Comparison of ENCODE assay signal across 19 mouse cellular contexts in genomic region chrX:43317801-43318520, GRCm38 (mm10).
DNase-seq lines count a peak whose midpoint lies in the region; ATAC-seq lines count a peak whose summit lies in the region.
"Had no signal": no experiment of that assay in that cellular context is flagged by ENCODE, and none has a peak within 500 bp of the region (broad histone marks: within the 10 kb centered on the region; RNA-seq: fewer than 3 reads in every experiment).

No protein-coding gene starts in this region.

- no peaks in the 10 kb centered on the region for H3K27me3 ChIP-seq in forebrain, embryonic 14.5 days (replicated peaks; ENCODE audit: control insufficient read depth, insufficient read depth, low read length)
- H3K27me3 ChIP-seq in forebrain, embryonic 12.5 days, result no peaks in the 10 kb centered on the region
- H3K27me3 ChIP-seq: embryonic facial prominence, embryonic 15.5 days; heart, embryonic 15.5 days; liver, embryonic 13.5 days; stomach, embryonic 15.5 days had no signal

- H3K9ac ChIP-seq in forebrain, embryonic 14.5 days (ENCODE audit: low read length), result no peak overlapping the region
- no peak overlapping the region for H3K9ac ChIP-seq in forebrain, embryonic 12.5 days
- H3K9ac ChIP-seq: embryonic facial prominence, embryonic 15.5 days; heart, embryonic 15.5 days; liver, embryonic 13.5 days; stomach, embryonic 15.5 days had no signal

- WGBS in forebrain, embryonic 14.5 days, result 82% methylated on average over 3 of the region's 3 CpGs
- WGBS in forebrain, embryonic 12.5 days, result 83% methylated on average over 3 of the region's 3 CpGs

- no peak for ATAC-seq in forebrain, embryonic 14.5 days
- no peak for ATAC-seq in forebrain, embryonic 12.5 days (ENCODE audit: low FRiP score)

- H3K36me3 ChIP-seq in forebrain, embryonic 14.5 days (ENCODE audit: control insufficient read depth, insufficient read depth, low read length), result no peaks in the 10 kb centered on the region
- H3K36me3 ChIP-seq in forebrain, embryonic 12.5 days (replicated peaks), result no peaks in the 10 kb centered on the region
- H3K36me3 ChIP-seq: embryonic facial prominence, embryonic 15.5 days; heart, embryonic 15.5 days; liver, embryonic 13.5 days; stomach, embryonic 15.5 days had no signal

- no peak overlapping the region for H3K4me2 ChIP-seq in forebrain, embryonic 14.5 days (ENCODE audit: low read length)
- no peak overlapping the region for H3K4me2 ChIP-seq in forebrain, embryonic 12.5 days
- H3K4me2 ChIP-seq: embryonic facial prominence, embryonic 15.5 days; heart, embryonic 15.5 days; liver, embryonic 13.5 days; stomach, embryonic 15.5 days had no signal

- H3K9me3 ChIP-seq in forebrain, embryonic 14.5 days (replicated peaks; ENCODE audit: control insufficient read depth, low read length), result no peaks in the 10 kb centered on the region
- no peaks in the 10 kb centered on the region for H3K9me3 ChIP-seq in forebrain, embryonic 12.5 days
- H3K9me3 ChIP-seq: embryonic facial prominence, embryonic 15.5 days; heart, embryonic 15.5 days; liver, embryonic 13.5 days; stomach, embryonic 15.5 days had no signal

- no peak overlapping the region for H3K27ac ChIP-seq in forebrain, embryonic 14.5 days (ENCODE audit: low read depth, low read length)
- no peak overlapping the region for H3K27ac ChIP-seq in forebrain, embryonic 12.5 days
- H3K27ac ChIP-seq: embryonic facial prominence, embryonic 15.5 days; heart, adult 2 months; heart, embryonic 15.5 days; left cerebral cortex, adult 2 months; liver, embryonic 13.5 days; stomach, embryonic 15.5 days had no signal

- peak; percentile 27 for DNase-seq in forebrain, embryonic 14.5 days (ENCODE audit: low spot score)
- DNase-seq in layer of hippocampus, adult 9-10 months (ENCODE audit: low spot score), result peak; percentile 1
- DNase-seq in layer of hippocampus, postnatal 25 days (ENCODE audit: extremely low spot score in 1 of 2, low spot score in 1 of 2), result no peak
- DNase-seq in cerebellum, postnatal 10 days, result peak; percentile 31 to 36
- DNase-seq in adipocyte (ENCODE audit: low spot score), result no peak
- DNase-seq in urinary bladder, adult 2 months (ENCODE audit: low spot score), result no peak
- DNase-seq in natural killer cell, adult 2 months (ENCODE audit: low spot score in 2 of 2), result no peak
- DNase-seq: adrenal gland, adult 8-10 months; gastrocnemius, postnatal 10 days; heart, adult 2 months; kidney, adult 9 months; kidney, postnatal 4 days; liver, embryonic 13.5 days; midbrain, embryonic 14.5 days had no signal

- no peak overlapping the region for H3K4me3 ChIP-seq in forebrain, embryonic 14.5 days (ENCODE audit: low read depth, low read length)
- H3K4me3 ChIP-seq in forebrain, embryonic 12.5 days (replicated peaks), result no peak overlapping the region
- H3K4me3 ChIP-seq: embryonic facial prominence, embryonic 15.5 days; heart, adult 2 months; heart, embryonic 15.5 days; left cerebral cortex, adult 2 months; liver, embryonic 13.5 days; stomach, embryonic 15.5 days had no signal

- no peaks in the 10 kb centered on the region for H3K4me1 ChIP-seq in forebrain, embryonic 14.5 days (ENCODE audit: control insufficient read depth, insufficient read depth, low read length)
- H3K4me1 ChIP-seq in forebrain, embryonic 12.5 days, result no peaks in the 10 kb centered on the region
- H3K4me1 ChIP-seq: embryonic facial prominence, embryonic 15.5 days; heart, embryonic 15.5 days; liver, embryonic 13.5 days; stomach, embryonic 15.5 days had no signal

Comparison
In these comparisons a context has a peak if more than half of its experiments do, and no peak if none do; other contexts are left out.
1. DNase-seq: peak in forebrain, embryonic 14.5 days (single experiment), layer of hippocampus, adult 9-10 months (single experiment) and cerebellum, postnatal 10 days (2 of 2); none in layer of hippocampus, postnatal 25 days (0 of 2), adipocyte (single experiment), urinary bladder, adult 2 months (single experiment) and natural killer cell, adult 2 months (0 of 2).